Mouse (Mus musculus): ENCODE measurements around the gene Lcp2.

- TF ChIP-seq CTCF (IDR thresholded peaks at IDR 0.05; ENCODE audit: low read depth) = no peak
- no peak for TF ChIP-seq EP300 (optimal IDR thresholded peaks at IDR 0.05)
Observed at GRCm38 (mm10) chr11:34058960-34059359, 12.2 kb downstream of the Lcp2 start.
